Mouse (Mus musculus) kidney, postnatal 0 days (tissue): Measurements from ENCODE around the gene Agxt. TPM values are rescaled to one million over a fixed set of nuclear protein-coding genes. Genes with fewer than 3 reads are reported as not detected.
A peak's percentile ranks its signal among the peaks of the same experiment; 100 is the strongest.

Source experiments
- ATAC-seq: fragments of 200-750 bp; cut with Nextera tagmentation; replicated peaks from 2 replicates; pipeline ENCODE4 v1.8.0; 2017; ENCODE audit warnings: low read depth, moderate number of reproducible peaks, moderate TSS enrichment, moderate library complexity; ENCODE audit not compliant: low FRiP score
- DNase-seq: peaks from one replicate; pipeline ENCODE4 v3.0.0-alpha.2; 2016; ENCODE audit warnings: low spot score
- H3K27ac ChIP-seq: fragments of 300-500 bp; sonication (generic); 2 replicates; pipeline ENCODE4 v1.5.1; 2014; ENCODE audit warnings: mild to moderate bottlenecking
- H3K27me3 ChIP-seq: fragments of 300-500 bp; sonication (generic); 2 replicates; pipeline ENCODE4 v1.6.1; 2014; ENCODE audit warnings: low read length, mixed read lengths; ENCODE audit not compliant: insufficient read depth
- H3K36me3 ChIP-seq: fragments of 300-500 bp; sonication (generic); 2 replicates; pipeline ENCODE4 v1.6.1; 2014; ENCODE audit warnings: low read length, mixed read lengths; ENCODE audit not compliant: insufficient read depth
- H3K4me1 ChIP-seq: fragments of 300-500 bp; sonication (generic); replicated peaks from 2 replicates; pipeline ENCODE4 v1.6.1; 2014; ENCODE audit warnings: antibody characterized with exemption, low read length, mixed read lengths; ENCODE audit not compliant: insufficient read depth
- H3K4me2 ChIP-seq: fragments of 300-500 bp; sonication (generic); 2 replicates; pipeline ENCODE4 v1.6.1; 2014; ENCODE audit warnings: mild to moderate bottlenecking, low read length, moderate library complexity, mixed read lengths
- H3K4me3 ChIP-seq: fragments of 300-500 bp; sonication (generic); replicated peaks from 2 replicates; pipeline ENCODE4 v1.5.1; 2014; ENCODE audit warnings: low read depth, low read length
- H3K9ac ChIP-seq: fragments of 300-500 bp; sonication (generic); 2 replicates; pipeline ENCODE4 v1.6.1; 2014; ENCODE audit warnings: low read depth, low read length
- H3K9me3 ChIP-seq: fragments of 300-500 bp; sonication (generic); replicated peaks from 2 replicates; pipeline ENCODE4 v1.6.1; 2016; ENCODE audit warnings: low read length, inconsistent platforms, mixed read lengths
- CTCF ChIP-seq: IDR thresholded peaks from 2 replicates; pipeline ENCODE4 v1.5.1; 2016; ENCODE audit warnings: antibody characterized with exemption, low read depth, mild to moderate bottlenecking, moderate library complexity
- WGBS: fragments of 180-500 bp; shearing (Covaris S2); extraction: QIAGEN DNeasy Blood & Tissue Kit; methylation state at CpG from one replicate; pipeline ENCODE4 v1.1.7; 2014; 5-methylcytosine and 5-hydroxymethylcytosine counted together
- polyA plus RNA-seq: library from polyadenylated mRNA; unstranded; fragments of >200 nt; fragmentation: Nextera tagmentation; extraction: Ambion mirVana; gene quantifications from 2 replicates; pipeline ENCODE4 v1.2.1, GENCODE M21; 2015

The Agxt gene
- polyA plus RNA-seq, 1 experiment from 2014 or later = 0.33 TPM

- no peaks in the 10 kb centered on the region for H3K27me3 ChIP-seq
- no peaks in the 10 kb centered on the region for H3K9me3 ChIP-seq
- no peak for ATAC-seq
- TF ChIP-seq CTCF = no peak
- H3K27ac ChIP-seq = no peak overlapping the region
- 83% methylated on average over 11 of the region's 11 CpGs for WGBS
- no peaks in the 10 kb centered on the region for H3K36me3 ChIP-seq
- H3K4me1 ChIP-seq = no peaks in the 10 kb centered on the region
- no peak for DNase-seq
- H3K4me2 ChIP-seq = no peak overlapping the region
- H3K4me3 ChIP-seq = no peak overlapping the region
- H3K9ac ChIP-seq = no peak overlapping the region
Observed at GRCm38 (mm10) chr1:93166346-93167079, 31.5 kb downstream of the Agxt start.

GRCm38 (mm10) chr1:93168295-93168775 is 33.3 kb downstream of the Agxt start, which contains the start of gene Crocc2:
Crocc2 (plus strand) TSS chr1:93168725.
- WGBS = 49% methylated on average over 10 of the region's 10 CpGs
- no peak within 1 kb of the TSS for H3K27ac ChIP-seq
- no peak for ATAC-seq
- H3K9ac ChIP-seq = no peak within 1 kb of the TSS
- H3K9me3 ChIP-seq = no peaks in the 10 kb centered on the region
- H3K27me3 ChIP-seq = no peaks in the 10 kb centered on the region
- no peak within 1 kb of the TSS for H3K4me3 ChIP-seq
- DNase-seq = no peak
- no peak for TF ChIP-seq CTCF
- no peaks in the 10 kb centered on the region for H3K4me1 ChIP-seq
- H3K36me3 ChIP-seq = no peaks in the 10 kb centered on the region
- no peak within 1 kb of the TSS for H3K4me2 ChIP-seq

- Histone ChIP-seq H3K4me3 (no peak overlapping the region), H3K4me1 (peaks cover 12% of the 10 kb centered on the region; the same call in 1 of the 2 replicates), H3K36me3 (no peaks in the 10 kb centered on the region), H3K9me3 (no peaks in the 10 kb centered on the region), H3K27me3 (no peaks in the 10 kb centered on the region), H3K4me2 (no peak overlapping the region), H3K27ac (no peak overlapping the region), H3K9ac (no peak overlapping the region)
- ATAC-seq (no peak), DNase-seq (no peak)
- TF ChIP-seq CTCF = no peak
- WGBS = 62% methylated on average over 4 of the region's 4 CpGs
Observed at GRCm38 (mm10) chr1:93173665-93174064, 38.6 kb downstream of the Agxt start.

GRCm38 (mm10) chr1:93174399-93174798 is 39.4 kb downstream of the Agxt start:
- DNase-seq = peak; percentile 91
- WGBS = 0% methylated on average over 4 of the region's 4 CpGs

GRCm38 (mm10) chr1:93175849-93176248 is 40.8 kb downstream of the Agxt start:
- DNase-seq (no peak), ATAC-seq (no peak)
- H3K9ac ChIP-seq = no peak overlapping the region; the same call in 1 of the 2 replicates
- WGBS = 10% methylated on average over 6 of the region's 6 CpGs
- H3K27me3 ChIP-seq = no peaks in the 10 kb centered on the region
- peak overlapping the region; percentile 72 for H3K4me2 ChIP-seq
- no peak overlapping the region for H3K4me3 ChIP-seq
- no peaks in the 10 kb centered on the region for H3K36me3 ChIP-seq
- peaks cover 12% of the 10 kb centered on the region; the same call in 1 of the 2 replicates for H3K4me1 ChIP-seq
- no peak overlapping the region for H3K27ac ChIP-seq
- H3K9me3 ChIP-seq = no peaks in the 10 kb centered on the region
- TF ChIP-seq CTCF = no peak

More at GRCm38 (mm10) chr1:93174399-93174798, 39.4 kb downstream of the Agxt start:
- ATAC-seq = peak; percentile 72
- no peak overlapping the region for H3K4me2 ChIP-seq
- TF ChIP-seq CTCF = peak; percentile 100
- H3K27me3 ChIP-seq = no peaks in the 10 kb centered on the region
- H3K9ac ChIP-seq = no peak overlapping the region
- no peak overlapping the region for H3K4me3 ChIP-seq
- H3K27ac ChIP-seq = no peak overlapping the region
- peaks cover 12% of the 10 kb centered on the region; the same call in 1 of the 2 replicates for H3K4me1 ChIP-seq
- no peaks in the 10 kb centered on the region for H3K36me3 ChIP-seq
- H3K9me3 ChIP-seq = no peaks in the 10 kb centered on the region

DNA sequence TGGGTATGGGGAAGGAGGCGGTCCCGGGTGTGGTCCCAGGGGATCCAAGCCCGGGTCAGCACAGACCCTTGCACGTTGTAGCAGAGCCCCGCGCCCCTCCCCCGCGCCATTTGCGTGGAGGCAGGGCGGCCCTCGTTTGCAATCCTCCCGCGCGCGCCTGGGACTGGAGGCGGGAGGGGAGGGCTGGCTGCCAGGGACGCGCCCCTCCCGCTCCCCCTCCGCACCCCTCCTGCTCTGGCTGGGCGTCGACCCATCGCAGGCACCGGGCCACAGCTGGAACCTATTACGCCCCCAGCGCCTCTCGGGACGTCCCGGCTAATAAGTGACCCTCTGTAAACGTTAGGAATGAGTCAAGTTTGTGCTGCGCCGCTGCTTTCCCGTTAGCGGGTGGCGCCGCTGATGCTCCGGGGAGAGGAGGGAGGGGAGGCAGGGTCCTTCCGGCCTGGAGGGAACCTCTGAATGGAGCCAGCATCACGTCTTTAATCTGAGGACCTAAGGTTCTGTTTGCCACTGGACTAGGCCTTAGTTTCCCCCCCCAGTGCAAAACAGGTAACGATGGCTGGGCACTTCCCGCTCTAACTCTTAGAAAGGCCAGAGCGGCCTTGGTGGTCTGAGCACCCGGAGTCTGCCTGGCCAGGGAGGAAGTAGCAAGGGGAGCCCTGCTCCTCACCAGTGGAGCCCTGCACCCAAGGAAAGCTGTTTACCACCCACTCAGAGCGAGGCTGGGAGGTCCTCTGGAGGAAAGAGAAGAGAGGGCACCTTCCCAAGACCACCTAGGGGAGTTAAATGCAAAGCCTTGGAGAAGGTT is 41.7 kb downstream of the Agxt start:
- Histone ChIP-seq H3K4me3 (peak overlapping the region; percentile 30), H3K27ac (peak overlapping the region; percentile 43), H3K27me3 (no peaks in the 10 kb centered on the region), H3K4me1 (peaks cover 12% of the 10 kb centered on the region; the same call in 1 of the 2 replicates), H3K9me3 (no peaks in the 10 kb centered on the region), H3K9ac (peak overlapping the region; percentile 47), H3K4me2 (peak overlapping the region; percentile 72), H3K36me3 (no peaks in the 10 kb centered on the region)
- WGBS = 4% methylated on average over 44 of the region's 44 CpGs
- peak; percentile 86 for DNase-seq
- ATAC-seq = peak; percentile 62; the same call in 1 of the 2 replicates
- no peak for TF ChIP-seq CTCF
